Mouse (Mus musculus) kidney, embryonic 15.5 days (tissue): ENCODE measurements at regions not wholly inside any gene's neighbourhood (a gene's known extent, or its start where the extent isn't known, plus 50 kb on each side); places are given as distances from the start of the nearest gene placed in this dataset.

Source experiments
- ATAC-seq: fragments of 200-750 bp; cut with Nextera tagmentation; replicated peaks from 2 replicates; pipeline ENCODE4 v1.8.0; 2017; ENCODE audit warnings: moderate TSS enrichment; ENCODE audit not compliant: low FRiP score
- H3K27ac ChIP-seq: fragments of 300-500 bp; sonication (generic); 2 replicates; pipeline ENCODE4 v1.5.1; 2015; ENCODE audit warnings: mild to moderate bottlenecking, inconsistent platforms
- H3K27me3 ChIP-seq: fragments of 300-500 bp; sonication (generic); 2 replicates; pipeline ENCODE4 v1.6.1; 2015; ENCODE audit warnings: inconsistent platforms
- H3K36me3 ChIP-seq: fragments of 300-500 bp; sonication (generic); 2 replicates; pipeline ENCODE4 v1.6.1; 2015; ENCODE audit warnings: inconsistent platforms
- H3K4me1 ChIP-seq: fragments of 300-500 bp; sonication (generic); 2 replicates; pipeline ENCODE4 v1.6.1; 2015; ENCODE audit warnings: inconsistent platforms
- H3K4me2 ChIP-seq: fragments of 300-500 bp; sonication (generic); 2 replicates; pipeline ENCODE4 v1.6.1; 2015; ENCODE audit warnings: moderate library complexity, mild to moderate bottlenecking, inconsistent platforms
- H3K4me3 ChIP-seq: fragments of 300-500 bp; sonication (generic); replicated peaks from 2 replicates; pipeline ENCODE4 v1.5.1; 2015; ENCODE audit warnings: mild to moderate bottlenecking, inconsistent platforms
- H3K9ac ChIP-seq: fragments of 300-500 bp; sonication (generic); 2 replicates; pipeline ENCODE4 v1.6.1; 2015; ENCODE audit warnings: mild to moderate bottlenecking, inconsistent platforms
- H3K9me3 ChIP-seq: fragments of 300-500 bp; sonication (generic); replicated peaks from 2 replicates; pipeline ENCODE4 v1.6.1; 2016; ENCODE audit warnings: inconsistent platforms
- WGBS: fragments of 180-500 bp; shearing (Covaris S2); methylation state at CpG from one replicate; pipeline ENCODE4 v1.1.7; 2015; ENCODE audit warnings: mixed read lengths; 5-methylcytosine and 5-hydroxymethylcytosine counted together

DNA sequence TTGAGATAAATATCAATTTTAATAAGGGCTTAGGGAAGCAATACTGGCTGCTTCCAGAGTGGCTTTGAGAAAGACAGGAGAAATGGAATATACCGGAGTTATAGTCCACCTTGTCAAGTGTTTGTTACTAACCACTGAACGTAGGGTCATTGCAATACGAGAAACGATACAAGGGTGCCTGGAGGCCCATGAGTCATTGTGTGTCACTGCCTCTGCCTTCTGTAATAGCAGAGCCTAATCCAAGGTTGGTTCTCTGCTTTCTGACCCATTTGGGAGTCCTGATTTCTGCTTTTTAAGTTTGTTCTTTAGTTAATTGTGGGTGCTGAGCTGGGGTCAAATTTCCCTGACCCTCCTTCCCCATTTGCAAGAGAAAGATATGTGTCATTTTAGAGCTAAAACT is 382.4 kb upstream of the Arglu1 start:
- H3K36me3 ChIP-seq = no peaks in the 10 kb centered on the region
- no peaks in the 10 kb centered on the region for H3K9me3 ChIP-seq
- WGBS = 81% methylated on average over 4 of the region's 4 CpGs

GRCm38 (mm10) chr8:9072286-9072685 is 382.0 kb upstream of the Arglu1 start:
- Histone ChIP-seq H3K4me1 (no peaks in the 10 kb centered on the region), H3K9me3 (no peaks in the 10 kb centered on the region), H3K9ac (no peak overlapping the region), H3K4me3 (no peak overlapping the region), H3K4me2 (no peak overlapping the region), H3K36me3 (no peaks in the 10 kb centered on the region), H3K27ac (no peak overlapping the region), H3K27me3 (no peaks in the 10 kb centered on the region)
- WGBS = 62% methylated on average over 11 of the region's 11 CpGs
- ATAC-seq = no peak

More for the DNA sequence above, 382.4 kb upstream of the Arglu1 start:
- H3K4me1 ChIP-seq = no peaks in the 10 kb centered on the region
- no peak for ATAC-seq
- no peak overlapping the region for H3K4me3 ChIP-seq
- no peak overlapping the region for H3K4me2 ChIP-seq
- H3K9ac ChIP-seq = no peak overlapping the region
- no peaks in the 10 kb centered on the region for H3K27me3 ChIP-seq
- H3K27ac ChIP-seq = no peak overlapping the region

- Histone ChIP-seq H3K36me3 (no peaks in the 10 kb centered on the region), H3K4me1 (no peaks in the 10 kb centered on the region), H3K4me2 (no peak overlapping the region), H3K9ac (no peak overlapping the region), H3K27me3 (no peaks in the 10 kb centered on the region), H3K4me3 (no peak overlapping the region), H3K9me3 (no peaks in the 10 kb centered on the region), H3K27ac (no peak overlapping the region)
- WGBS = 70% methylated on average over 6 of the region's 6 CpGs
- ATAC-seq = no peak
These were observed 380.6 kb upstream of the Arglu1 start for GRCm38 (mm10) chr8:9070953-9071352.

- Histone ChIP-seq H3K4me2 (no peak overlapping the region), H3K27ac (no peak overlapping the region), H3K9ac (no peak overlapping the region), H3K9me3 (no peaks in the 10 kb centered on the region), H3K4me3 (no peak overlapping the region), H3K4me1 (no peaks in the 10 kb centered on the region), H3K27me3 (no peaks in the 10 kb centered on the region), H3K36me3 (no peaks in the 10 kb centered on the region)
- WGBS = 75% methylated on average over 7 of the region's 7 CpGs
- ATAC-seq = no peak
These were observed 379.5 kb upstream of the Arglu1 start for GRCm38 (mm10) chr8:9069845-9070244.

DNA sequence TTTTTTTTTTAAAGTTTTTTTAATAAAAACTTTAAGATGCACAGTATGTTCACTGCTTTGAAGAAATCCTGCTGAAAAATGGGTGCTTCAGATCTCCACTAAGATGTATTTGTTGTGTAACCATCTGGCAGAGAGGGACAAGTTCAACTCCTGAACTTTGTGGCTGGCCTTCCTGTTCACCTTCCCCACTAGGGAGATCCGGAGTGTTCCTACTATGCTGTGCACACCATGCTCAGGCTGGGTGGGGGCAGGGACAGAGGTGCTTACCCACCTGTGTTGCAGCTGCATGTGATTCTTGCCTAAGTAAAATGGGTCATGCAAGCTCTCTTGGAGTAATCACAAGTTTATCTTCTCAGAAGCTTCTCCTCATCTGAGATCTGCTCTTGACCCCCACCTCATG is 377.4 kb upstream of the Arglu1 start:
- Histone ChIP-seq H3K9me3 (no peaks in the 10 kb centered on the region), H3K27me3 (no peaks in the 10 kb centered on the region), H3K4me3 (no peak overlapping the region), H3K4me1 (no peaks in the 10 kb centered on the region), H3K36me3 (no peaks in the 10 kb centered on the region), H3K9ac (no peak overlapping the region), H3K27ac (no peak overlapping the region), H3K4me2 (no peak overlapping the region)
- ATAC-seq = no peak
- 76% methylated on average over 1 of the region's 1 CpGs for WGBS

- ATAC-seq = no peak
- Histone ChIP-seq H3K9ac (no peak overlapping the region), H3K36me3 (no peaks in the 10 kb centered on the region), H3K9me3 (no peaks in the 10 kb centered on the region), H3K27ac (no peak overlapping the region), H3K4me1 (no peaks in the 10 kb centered on the region), H3K4me3 (no peak overlapping the region), H3K4me2 (no peak overlapping the region), H3K27me3 (no peaks in the 10 kb centered on the region)
- 93% methylated on average over 6 of the region's 6 CpGs for WGBS
These were observed 369.8 kb upstream of the Arglu1 start for GRCm38 (mm10) chr8:9060166-9060565.

- ATAC-seq = no peak
These were observed 365.1 kb upstream of the Arglu1 start for GRCm38 (mm10) chr8:9055416-9055819.

DNA sequence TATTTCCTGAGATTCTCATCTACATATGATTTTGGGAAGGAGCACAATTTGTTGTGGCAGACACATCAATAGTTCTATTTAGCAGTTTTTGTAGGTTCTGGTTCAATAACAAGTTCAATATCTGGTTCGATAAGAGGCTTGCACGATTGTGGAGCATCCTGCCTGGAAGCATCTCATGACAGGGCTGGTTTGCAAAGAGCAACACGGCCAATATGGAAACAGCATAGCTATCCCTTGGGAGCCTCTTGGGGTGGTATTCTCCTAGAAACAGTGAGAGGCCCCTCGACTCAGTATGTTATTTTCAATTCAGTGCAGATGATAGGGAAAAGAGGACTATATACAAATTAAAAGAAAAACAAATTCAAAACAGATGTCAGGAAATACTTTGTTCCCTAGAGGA is 364.5 kb upstream of the Arglu1 start:
- Histone ChIP-seq H3K27ac (no peak overlapping the region), H3K4me3 (no peak overlapping the region), H3K9ac (no peak overlapping the region), H3K4me1 (peaks cover under 1% of the 10 kb centered on the region; the same call in 1 of the 2 replicates), H3K36me3 (no peaks in the 10 kb centered on the region), H3K4me2 (no peak overlapping the region), H3K27me3 (no peaks in the 10 kb centered on the region), H3K9me3 (no peaks in the 10 kb centered on the region)
- 78% methylated on average over 4 of the region's 4 CpGs for WGBS
- no peak for ATAC-seq

More at GRCm38 (mm10) chr8:9055416-9055819, 365.1 kb upstream of the Arglu1 start:
- Histone ChIP-seq H3K9ac (no peak overlapping the region), H3K36me3 (no peaks in the 10 kb centered on the region), H3K27me3 (no peaks in the 10 kb centered on the region), H3K4me2 (no peak overlapping the region), H3K27ac (no peak overlapping the region), H3K4me1 (no peaks in the 10 kb centered on the region), H3K4me3 (no peak overlapping the region), H3K9me3 (no peaks in the 10 kb centered on the region)
- WGBS = 54% methylated on average over 6 of the region's 6 CpGs

- Histone ChIP-seq H3K36me3 (no peaks in the 10 kb centered on the region), H3K9me3 (no peaks in the 10 kb centered on the region), H3K4me3 (no peak overlapping the region), H3K27ac (no peak overlapping the region), H3K9ac (no peak overlapping the region), H3K4me2 (no peak overlapping the region), H3K4me1 (peaks cover 5% of the 10 kb centered on the region; the same call in 1 of the 2 replicates), H3K27me3 (no peaks in the 10 kb centered on the region)
- 76% methylated on average over 10 of the region's 10 CpGs for WGBS
- no peak for ATAC-seq
These were observed 361.4 kb upstream of the Arglu1 start for GRCm38 (mm10) chr8:9051699-9052098.

- Histone ChIP-seq H3K27ac (no peak overlapping the region), H3K4me1 (peaks cover 5% of the 10 kb centered on the region; the same call in 1 of the 2 replicates), H3K4me3 (no peak overlapping the region), H3K9me3 (no peaks in the 10 kb centered on the region), H3K36me3 (no peaks in the 10 kb centered on the region), H3K4me2 (no peak overlapping the region), H3K27me3 (no peaks in the 10 kb centered on the region), H3K9ac (no peak overlapping the region)
- no peak for ATAC-seq
- 57% methylated on average over 11 of the region's 11 CpGs for WGBS
These were observed 360.6 kb upstream of the Arglu1 start for GRCm38 (mm10) chr8:9050740-9051475.

GRCm38 (mm10) chr8:9048116-9048515 is 357.8 kb upstream of the Arglu1 start:
- H3K4me3 ChIP-seq = no peak overlapping the region
- H3K9ac ChIP-seq = no peak overlapping the region
- H3K4me1 ChIP-seq = peaks cover 5% of the 10 kb centered on the region; the same call in 1 of the 2 replicates
- no peaks in the 10 kb centered on the region for H3K9me3 ChIP-seq
- ATAC-seq = no peak
- no peaks in the 10 kb centered on the region for H3K36me3 ChIP-seq
- H3K27me3 ChIP-seq = no peaks in the 10 kb centered on the region
- 69% methylated on average over 14 of the region's 14 CpGs for whole genome bisulfite sequencing
- H3K4me2 ChIP-seq = no peak overlapping the region
- H3K27ac ChIP-seq = no peak overlapping the region

GRCm38 (mm10) chr8:9042835-9043792 is 352.8 kb upstream of the Arglu1 start:
- 57% methylated on average over 10 of the region's 10 CpGs for WGBS
- H3K27me3 ChIP-seq = no peaks in the 10 kb centered on the region
- H3K27ac ChIP-seq = no peak overlapping the region
- no peaks in the 10 kb centered on the region for H3K9me3 ChIP-seq
- H3K4me2 ChIP-seq = no peak overlapping the region
- H3K4me3 ChIP-seq = no peak overlapping the region
- H3K36me3 ChIP-seq = no peaks in the 10 kb centered on the region
- ATAC-seq = no peak
- H3K4me1 ChIP-seq = no peaks in the 10 kb centered on the region
- no peak overlapping the region for H3K9ac ChIP-seq
